Mouse (Mus musculus) G1E (cell line): ENCODE data around the gene Thg1l.

Experiments
- CTCF ChIP-seq: IDR thresholded peaks from 2 replicates; pipeline ENCODE4 v1.5.1; 2012; ENCODE audit warnings: low read depth, low read length, inconsistent platforms, mixed read lengths
- GATA1 ChIP-seq: IDR thresholded peaks from 2 replicates; pipeline ENCODE4 v1.6.1; 2012; ENCODE audit warnings: borderline replicate concordance, low read length, inconsistent platforms, mixed read lengths
- GATA2 ChIP-seq: IDR thresholded peaks from 2 replicates; pipeline ENCODE4 v1.6.1; 2012; ENCODE audit warnings: low read depth, low read length, inconsistent platforms, borderline replicate concordance

DNA sequence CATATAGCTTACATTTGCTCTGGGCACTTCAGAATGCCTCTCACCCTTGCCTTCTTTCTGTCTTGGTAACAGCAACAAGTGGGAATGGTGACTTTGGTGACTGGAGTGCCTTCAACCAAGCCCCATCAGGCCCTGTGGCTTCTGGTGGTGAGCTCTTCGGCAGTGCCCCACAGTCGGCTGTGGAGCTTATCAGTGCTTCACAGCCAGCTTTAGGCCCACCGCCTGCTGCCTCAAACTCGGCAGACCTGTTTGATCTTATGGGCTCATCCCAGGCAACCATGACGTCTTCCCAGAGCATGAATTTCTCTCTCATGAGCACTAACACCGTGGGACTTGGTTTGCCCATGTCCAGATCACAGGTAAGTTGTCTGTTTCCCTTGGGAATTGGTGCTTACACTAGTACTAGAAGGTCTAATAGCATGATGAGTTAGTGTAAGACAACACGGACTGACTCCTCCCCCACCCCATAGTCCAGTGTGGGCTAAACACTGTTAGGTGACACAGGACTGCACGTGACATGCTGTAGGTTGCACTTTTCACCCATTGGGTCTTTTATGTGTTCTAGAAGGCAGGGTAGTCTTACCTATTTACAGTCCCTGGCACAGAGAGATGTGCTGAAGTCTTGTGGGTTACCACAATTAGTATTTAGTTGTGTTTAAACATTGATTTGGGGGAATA, 49.0 kb downstream of the Thg1l start:
- no peak for TF ChIP-seq CTCF
- no peak for TF ChIP-seq GATA1
- TF ChIP-seq GATA2 = no peak
